Comparison of ENCODE assay signal across 18 mouse cellular contexts in genomic region chr3:69342247-69342921, GRCm38 (mm10). TPM values are rescaled to one million over a fixed set of nuclear protein-coding genes. Genes with fewer than 3 reads are reported as not detected.
DNase-seq lines count a peak whose midpoint lies in the region; ATAC-seq and TF ChIP-seq lines count a peak whose summit lies in the region.
"Had no signal": no experiment of that assay in that cellular context is flagged by ENCODE, and none has a peak within 500 bp of the region (broad histone marks: within the 10 kb centered on the region; RNA-seq: fewer than 3 reads in every experiment).

No protein-coding gene starts in this region.

- no peaks in the 10 kb centered on the region for H3K27me3 ChIP-seq in heart, embryonic 16.5 days (ENCODE audit: control insufficient read depth, insufficient read depth, low read length)
- H3K27me3 ChIP-seq in liver, embryonic 13.5 days, result no peaks in the 10 kb centered on the region
- H3K27me3 ChIP-seq in liver, postnatal 0 days (ENCODE audit: insufficient read depth, low read length), result no peaks in the 10 kb centered on the region
- H3K27me3 ChIP-seq in liver, embryonic 16.5 days (ENCODE audit: control insufficient read depth, insufficient read depth, low read depth, low read length), result no peaks in the 10 kb centered on the region
- H3K27me3 ChIP-seq: embryonic facial prominence, embryonic 13.5 days; lung, embryonic 15.5 days; megakaryocyte, embryonic 14.5 days; neural tube, embryonic 12.5 days had no signal

- no peaks in the 10 kb centered on the region for H3K36me3 ChIP-seq in heart, embryonic 16.5 days (ENCODE audit: control insufficient read depth, insufficient read depth)
- no peaks in the 10 kb centered on the region for H3K36me3 ChIP-seq in liver, embryonic 13.5 days
- H3K36me3 ChIP-seq in liver, postnatal 0 days (replicated peaks; ENCODE audit: insufficient read depth, low read length), result no peaks in the 10 kb centered on the region
- H3K36me3 ChIP-seq in liver, embryonic 16.5 days (ENCODE audit: control insufficient read depth, insufficient read depth), result no peaks in the 10 kb centered on the region
- H3K36me3 ChIP-seq: embryonic facial prominence, embryonic 13.5 days; forebrain, embryonic 10.5 days; lung, embryonic 15.5 days; neural tube, embryonic 12.5 days had no signal

- no peaks in the 10 kb centered on the region for H3K9me3 ChIP-seq in heart, embryonic 16.5 days (replicated peaks; ENCODE audit: control insufficient read depth, low read length)
- H3K9me3 ChIP-seq in liver, embryonic 13.5 days (replicated peaks), result no peaks in the 10 kb centered on the region
- H3K9me3 ChIP-seq in liver, postnatal 0 days (ENCODE audit: low read length), result no peaks in the 10 kb centered on the region
- H3K9me3 ChIP-seq in liver, embryonic 16.5 days (replicated peaks; ENCODE audit: control insufficient read depth, low read length), result no peaks in the 10 kb centered on the region
- H3K9me3 ChIP-seq: embryonic facial prominence, embryonic 13.5 days; forebrain, embryonic 10.5 days; lung, embryonic 15.5 days; megakaryocyte, embryonic 14.5 days; neural tube, embryonic 12.5 days had no signal

- H3K4me1 ChIP-seq in heart, embryonic 16.5 days (ENCODE audit: control insufficient read depth, insufficient read depth, low read length), result peaks cover 22% of the 10 kb centered on the region
- H3K4me1 ChIP-seq in liver, embryonic 13.5 days (replicated peaks), result peaks cover 53% of the 10 kb centered on the region
- H3K4me1 ChIP-seq in liver, postnatal 0 days (ENCODE audit: insufficient read depth), result peaks cover 7% of the 10 kb centered on the region
- peaks cover 37% of the 10 kb centered on the region for H3K4me1 ChIP-seq in liver, embryonic 16.5 days (ENCODE audit: control insufficient read depth, low read depth, low read length)
- H3K4me1 ChIP-seq: embryonic facial prominence, embryonic 13.5 days; forebrain, embryonic 10.5 days; megakaryocyte, embryonic 14.5 days; neural tube, embryonic 12.5 days had no signal

- H3K9ac ChIP-seq in heart, embryonic 16.5 days (ENCODE audit: low read length), result no peak overlapping the region
- no peak overlapping the region; the same call in 1 of the 2 replicates for H3K9ac ChIP-seq in liver, embryonic 13.5 days
- no peak overlapping the region for H3K9ac ChIP-seq in liver, postnatal 0 days (replicated peaks)
- no peak overlapping the region for H3K9ac ChIP-seq in liver, embryonic 16.5 days (ENCODE audit: low read depth, low read length)
- H3K9ac ChIP-seq: embryonic facial prominence, embryonic 13.5 days; lung, embryonic 15.5 days; neural tube, embryonic 12.5 days had no signal

- intact Hi-C loops in heart, postnatal 10 days (cut with DNase I), result no loop called here

- DNase-seq in frontal cortex, postnatal 36 days (ENCODE audit: low spot score in 2 of 2), result no peak
- DNase-seq in heart, postnatal 10 days, result no peak
- DNase-seq in liver, embryonic 13.5 days, result no peak
- DNase-seq in liver, postnatal 0 days, result no peak
- DNase-seq in adipocyte (ENCODE audit: low spot score), result no peak
- DNase-seq: cerebellum, adult 18-20 months; heart, postnatal 36 days; kidney, adult 11 months; kidney, postnatal 14 days had no signal

- peak overlapping the region; percentile 76 for H3K27ac ChIP-seq in heart, embryonic 16.5 days (ENCODE audit: low read length)
- peak overlapping the region; percentile 54 for H3K27ac ChIP-seq in liver, embryonic 13.5 days
- H3K27ac ChIP-seq in liver, postnatal 0 days (ENCODE audit: low read depth), result no peak overlapping the region
- H3K27ac ChIP-seq in liver, embryonic 16.5 days (ENCODE audit: low read length), result peak overlapping the region; percentile 55
- H3K27ac ChIP-seq: embryonic facial prominence, embryonic 13.5 days; forebrain, embryonic 10.5 days; lung, embryonic 15.5 days; neural tube, embryonic 12.5 days had no signal

- no peak overlapping the region for H3K4me3 ChIP-seq in heart, embryonic 16.5 days (ENCODE audit: low read length)
- H3K4me3 ChIP-seq in liver, embryonic 13.5 days (replicated peaks), result no peak overlapping the region
- H3K4me3 ChIP-seq in liver, postnatal 0 days (ENCODE audit: low read depth, low read length), result no peak overlapping the region
- H3K4me3 ChIP-seq in liver, embryonic 16.5 days (ENCODE audit: low read depth, low read length), result no peak overlapping the region
- H3K4me3 ChIP-seq: embryonic facial prominence, embryonic 13.5 days; forebrain, embryonic 10.5 days; lung, embryonic 15.5 days; megakaryocyte, embryonic 14.5 days; neural tube, embryonic 12.5 days had no signal

- peak; percentile 80 for ATAC-seq in frontal cortex, adult (ENCODE audit: low TSS enrichment)
- ATAC-seq in heart, embryonic 16.5 days (replicated peaks; ENCODE audit: extremely low read depth, insufficient read depth, low FRiP score), result no peak
- no peak for ATAC-seq in liver, embryonic 13.5 days (ENCODE audit: low read depth)
- no peak for ATAC-seq in liver, postnatal 0 days
- no peak for ATAC-seq in liver, embryonic 16.5 days (ENCODE audit: low read depth)
- ATAC-seq: midbrain, embryonic 16.5 days had no signal

- TF ChIP-seq CTCF in liver, postnatal 0 days (IDR thresholded peaks at IDR 0.05; ENCODE audit: low read depth), result no peak

- H3K4me2 ChIP-seq in heart, embryonic 16.5 days (ENCODE audit: low read depth, low read length), result peak overlapping the region; percentile 14; the same call in 1 of the 2 replicates
- peak overlapping the region; percentile 8; the same call in 1 of the 2 replicates for H3K4me2 ChIP-seq in liver, embryonic 13.5 days
- no peak overlapping the region for H3K4me2 ChIP-seq in liver, postnatal 0 days (ENCODE audit: low read depth, low read length)
- H3K4me2 ChIP-seq in liver, embryonic 16.5 days (ENCODE audit: low read depth, low read length), result no peak overlapping the region
- H3K4me2 ChIP-seq: embryonic facial prominence, embryonic 13.5 days; lung, embryonic 15.5 days; neural tube, embryonic 12.5 days had no signal

- TF ChIP-seq EP300 in liver, postnatal 0 days (IDR thresholded peaks at IDR 0.05; ENCODE audit: low read depth), result no peak

- WGBS in heart, embryonic 16.5 days, result 49% methylated on average over 8 of the region's 8 CpGs
- WGBS in liver, embryonic 13.5 days (ENCODE audit: insufficient replicate concordance), result 66% methylated on average over 8 of the region's 8 CpGs
- 71% methylated on average over 8 of the region's 8 CpGs for WGBS in liver, postnatal 0 days (ENCODE audit: insufficient replicate concordance)
- whole genome bisulfite sequencing in liver, embryonic 16.5 days (ENCODE audit: insufficient replicate concordance), result 60% methylated on average over 8 of the region's 8 CpGs

RNA-seq across cellular contexts. Expression of gene Ppm1l, which starts 25.7 kb away (rescaled TPM):
- polyA plus RNA-seq in heart, embryonic 16.5 days (2015; fragmentation: Nextera tagmentation; extraction: Ambion mirVana), result 8.4 and 9.9 TPM in 2 replicates
- 10 to 100 TPM; 23.6 to 24.2 TPM for total RNA-seq in heart, postnatal 10 days (2021)
- polyA plus RNA-seq in liver, embryonic 13.5 days (2015; fragmentation: Nextera tagmentation; extraction: Ambion mirVana), result 4.5 and 5.4 TPM in 2 replicates
- 2.4 and 2.8 TPM in 2 replicates for polyA plus RNA-seq in liver, postnatal 0 days (2015; fragmentation: Nextera tagmentation; extraction: Ambion mirVana)
- 4.1 and 4.6 TPM in 2 replicates for polyA plus RNA-seq in liver, embryonic 16.5 days (2015; fragmentation: Nextera tagmentation; extraction: Ambion mirVana)

Comparison
In these comparisons a context has a peak if more than half of its experiments do, and no peak if none do; other contexts are left out.
1. H3K4me2 ChIP-seq: peak in heart, embryonic 16.5 days (single experiment) and liver, embryonic 13.5 days (single experiment); none in liver, postnatal 0 days (single experiment) and liver, embryonic 16.5 days (single experiment).